Mouse (Mus musculus) left cerebral cortex, adult 2 months (tissue): ENCODE results near the gene Cacna1c. TPM values are rescaled to one million over a fixed set of nuclear protein-coding genes. Genes with fewer than 3 reads are reported as not detected.

Experiments
- DNase-seq, 2 experiments: peaks; one replicate each; pipeline ENCODE4 v3.0.0; 2021 to 2022; ENCODE audit warnings: low spot score in 2 of 2, mixed read lengths in 1 of 2; ENCODE audit errors: extremely low spot score in 1 of 2
- H3K27ac ChIP-seq: fragments of 200-600 bp; 2 replicates; pipeline ENCODE4 v1.8.1; 2022
- H3K4me3 ChIP-seq: fragments of 200-600 bp; 2 replicates; pipeline ENCODE4 v1.8.1; 2022
- CTCF ChIP-seq: fragments of 200-600 bp; IDR thresholded peaks from 2 replicates; pipeline ENCODE4 v1.8.1; 2022; ENCODE audit warnings: antibody characterized with exemption, mild to moderate bottlenecking, moderate library complexity
- intact Hi-C: fragments of 180-260 bp; cut with DNase I; formaldehyde crosslinking; loops from one replicate; pipeline ENCODE4 v1.15.1; 2025
- total RNA-seq, 2 experiments: library from RNA; stranded (reverse); gene quantifications; 2 replicates each; pipeline ENCODE4 v1.2.3; 2021

The Cacna1c gene
- total RNA-seq, 2 experiments from 2014 or later, result 69.1 to 73.9 TPM

DNA sequence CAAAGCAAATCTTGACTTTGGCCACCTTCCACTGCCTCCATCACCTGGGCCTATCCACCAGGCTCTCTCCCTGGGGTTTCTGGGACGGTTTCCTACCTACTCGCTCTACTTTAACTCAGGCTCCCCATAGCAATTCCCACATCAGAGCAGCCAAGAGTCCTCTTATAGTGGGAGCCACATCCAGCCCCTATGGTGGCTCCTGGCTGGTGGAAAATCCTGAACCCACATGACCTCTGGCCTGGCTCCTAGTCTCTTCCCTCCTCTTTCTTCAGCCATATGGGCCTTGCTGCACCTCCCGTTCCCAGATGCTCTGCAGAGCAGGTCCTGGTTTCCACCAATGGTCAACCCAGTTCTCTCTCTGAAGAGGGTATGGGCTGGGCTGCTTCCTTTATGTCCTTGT, 506.8 kb downstream of the Cacna1c start:
- no peak for DNase-seq
- Histone ChIP-seq H3K27ac (no peak overlapping the region), H3K4me3 (no peak overlapping the region)
- intact Hi-C loops, result no loop called here
- TF ChIP-seq CTCF, result no peak

DNA sequence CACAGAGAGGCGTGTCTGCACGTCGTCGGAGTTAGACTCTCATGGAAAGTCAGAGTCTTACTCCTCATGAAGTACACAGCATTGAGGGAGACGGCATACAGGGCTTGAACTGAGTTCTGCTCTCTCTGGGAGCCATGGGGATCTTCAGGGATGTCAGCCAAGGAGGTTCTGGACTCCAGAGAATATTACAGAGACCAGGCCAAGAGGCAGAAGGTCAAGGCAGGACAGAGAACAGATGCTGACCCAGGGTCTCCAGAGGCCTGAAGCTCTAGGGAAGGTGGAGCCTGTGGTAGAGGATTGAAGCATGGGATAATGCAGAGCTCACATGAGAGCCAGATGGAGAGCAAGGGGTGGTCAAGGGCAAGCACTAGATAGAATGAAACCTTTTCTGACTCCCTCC, 507.4 kb downstream of the Cacna1c start:
- no peak for DNase-seq

DNA sequence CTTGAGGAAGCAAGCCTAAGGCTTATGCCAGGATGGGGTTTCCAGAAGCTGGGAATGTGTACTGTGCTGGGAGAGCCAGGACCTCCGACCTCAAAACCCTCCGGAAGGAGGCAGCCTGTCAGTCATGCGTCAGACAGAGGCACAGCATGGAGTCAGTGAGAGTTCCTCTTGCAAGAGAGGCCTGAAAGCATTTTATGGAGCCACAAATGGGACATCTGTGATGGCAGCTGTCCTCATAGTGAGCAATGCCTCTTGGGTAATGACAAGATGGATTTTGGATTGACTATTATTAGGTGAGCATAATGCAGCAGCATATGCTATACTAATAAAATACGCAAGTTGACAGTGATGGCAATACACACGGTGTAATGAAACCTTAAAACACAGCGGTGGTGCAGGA, 515.4 kb downstream of the Cacna1c start:
- no peak for TF ChIP-seq CTCF
- DNase-seq, result no peak
- Histone ChIP-seq H3K4me3 (no peak overlapping the region), H3K27ac (no peak overlapping the region)
- intact Hi-C loops, result no loop called here

More for the DNA sequence above, 507.4 kb downstream of the Cacna1c start:
- TF ChIP-seq CTCF, result no peak
- intact Hi-C loops, result no loop called here
- H3K27ac ChIP-seq, result no peak overlapping the region
- H3K4me3 ChIP-seq, result no peak overlapping the region

DNA sequence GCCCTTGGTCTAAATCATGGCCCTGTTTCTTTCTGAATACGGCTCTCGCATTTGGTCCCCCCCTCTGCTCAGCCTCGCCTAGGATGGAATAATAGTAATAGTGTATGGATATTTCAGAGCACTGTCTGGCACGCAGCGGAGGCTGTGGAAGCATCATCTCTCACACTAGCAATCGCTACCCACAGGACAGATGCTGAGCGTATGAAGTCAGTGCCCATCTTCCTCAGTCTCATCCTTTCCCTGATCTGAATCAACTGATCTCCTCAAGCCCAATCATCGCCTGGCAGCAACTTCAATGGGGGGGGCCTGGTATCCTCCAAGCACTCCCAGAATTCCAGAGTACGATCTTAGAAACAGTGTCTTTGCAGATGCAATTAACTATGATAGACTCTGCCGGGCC, 518.2 kb downstream of the Cacna1c start:
- H3K4me3 ChIP-seq, result no peak overlapping the region
- DNase-seq, result peak in 1 of 2 experiments; percentile 24
- no peak for TF ChIP-seq CTCF
- intact Hi-C loops, result no loop called here
- 0 out of 2 replicates have a peak overlapping the region, but pooled peaks have one; percentile 15 for H3K27ac ChIP-seq

DNA sequence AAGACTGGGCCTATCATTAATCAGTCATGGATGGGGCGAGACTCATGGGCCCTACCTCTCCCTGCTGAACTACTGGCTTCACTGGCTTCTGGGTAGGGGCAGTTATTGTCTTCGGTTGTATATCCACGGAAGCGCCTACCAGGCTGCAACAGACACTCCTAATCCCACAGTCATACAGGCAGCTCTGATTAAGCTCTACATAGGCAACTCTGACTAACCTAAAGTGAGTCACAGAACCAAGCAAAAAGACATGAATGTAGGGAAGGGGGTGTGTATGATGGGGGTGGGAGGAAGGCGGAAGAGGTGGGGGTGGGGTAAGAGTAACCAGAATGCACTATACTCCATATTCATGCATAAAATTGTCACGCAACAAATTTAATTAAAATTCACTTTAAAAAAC, 518.9 kb downstream of the Cacna1c start:
- no peak for TF ChIP-seq CTCF
- no peak for DNase-seq
- intact Hi-C loops, result no loop called here
- H3K27ac ChIP-seq, result 0 out of 2 replicates have a peak overlapping the region, but pooled peaks have one; percentile 8
- no peak overlapping the region for H3K4me3 ChIP-seq

DNA sequence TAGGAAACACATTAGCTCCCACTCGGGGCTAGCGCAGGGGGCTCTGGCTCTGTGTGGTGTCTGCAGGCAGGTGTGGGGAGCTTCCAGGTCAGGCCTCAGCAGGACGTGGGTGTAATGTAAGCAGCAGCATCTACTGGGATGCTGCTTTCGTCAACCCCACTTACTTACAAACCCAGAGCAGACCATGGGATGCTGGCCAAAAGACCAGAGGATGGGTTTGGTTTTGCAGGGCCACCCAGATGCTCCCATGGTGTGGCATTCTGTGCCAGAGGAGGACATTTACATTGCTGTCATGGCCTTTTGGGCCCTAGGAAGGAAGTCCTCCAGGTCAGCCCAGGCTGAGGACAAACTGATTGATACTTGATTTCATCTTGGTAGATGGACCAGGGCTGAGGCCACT, 521.4 kb downstream of the Cacna1c start:
- TF ChIP-seq CTCF, result no peak
- Histone ChIP-seq H3K27ac (no peak overlapping the region), H3K4me3 (no peak overlapping the region)
- no peak for DNase-seq
- intact Hi-C loops, result no loop called here

DNA sequence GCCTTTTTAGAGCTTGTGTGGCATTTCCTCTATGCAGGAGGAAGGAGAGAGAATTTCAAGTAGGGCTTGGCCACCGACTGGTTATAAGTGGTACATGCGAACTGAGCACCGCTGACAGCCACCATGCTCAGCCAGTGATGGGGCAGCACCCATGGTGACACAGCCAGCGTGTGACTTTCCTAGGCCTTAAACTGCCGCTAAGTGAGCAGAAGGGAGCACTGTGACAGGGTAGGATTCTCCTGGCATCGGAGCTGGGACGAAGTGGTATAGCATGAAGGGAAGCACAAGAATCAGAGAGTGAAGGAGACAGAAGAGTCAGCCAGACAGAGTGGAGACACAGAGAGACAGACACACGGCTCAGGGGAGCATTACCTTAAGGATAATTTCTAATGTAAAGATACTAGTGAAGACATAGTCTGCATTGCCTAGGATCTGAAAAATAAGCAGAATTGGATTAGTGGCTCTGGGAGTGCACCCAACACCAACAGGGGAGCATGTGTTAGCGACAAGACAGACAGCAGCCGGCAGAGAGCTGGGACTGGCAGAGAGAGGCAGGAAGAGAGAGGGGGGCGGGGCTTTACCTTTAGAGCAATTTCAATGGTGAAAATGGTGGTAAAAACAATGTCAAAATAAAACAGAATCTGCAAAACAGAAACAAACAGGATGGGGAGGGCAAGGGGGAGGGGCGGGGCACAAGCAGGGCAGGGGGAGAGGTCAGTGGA, 522.1 kb downstream of the Cacna1c start:
- Histone ChIP-seq H3K27ac (no peak overlapping the region), H3K4me3 (no peak overlapping the region)
- TF ChIP-seq CTCF, result no peak
- intact Hi-C loops, result no loop called here
- no peak for DNase-seq

DNA sequence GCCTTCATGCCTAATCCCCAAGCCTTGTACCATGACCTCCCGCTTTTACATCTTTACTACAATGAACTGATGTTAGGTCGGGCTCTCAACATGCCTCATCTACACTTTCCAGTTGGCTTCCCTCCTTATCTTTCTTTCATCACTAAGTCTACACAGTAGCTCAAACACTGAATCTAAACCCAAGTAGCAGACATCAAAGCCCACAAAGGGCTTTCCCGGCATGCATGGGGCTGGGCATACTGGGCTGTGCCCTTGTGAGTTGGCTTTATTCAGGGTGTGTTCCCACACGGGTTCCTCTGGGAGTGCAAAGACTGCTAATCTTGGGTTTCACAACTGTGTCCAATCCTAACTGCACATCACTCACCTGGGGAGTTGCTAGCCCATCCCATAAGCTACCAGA, 542.9 kb downstream of the Cacna1c start:
- Histone ChIP-seq H3K27ac (no peak overlapping the region), H3K4me3 (no peak overlapping the region)
- no peak for TF ChIP-seq CTCF
- no peak for DNase-seq
- intact Hi-C loops, result no loop called here

DNA sequence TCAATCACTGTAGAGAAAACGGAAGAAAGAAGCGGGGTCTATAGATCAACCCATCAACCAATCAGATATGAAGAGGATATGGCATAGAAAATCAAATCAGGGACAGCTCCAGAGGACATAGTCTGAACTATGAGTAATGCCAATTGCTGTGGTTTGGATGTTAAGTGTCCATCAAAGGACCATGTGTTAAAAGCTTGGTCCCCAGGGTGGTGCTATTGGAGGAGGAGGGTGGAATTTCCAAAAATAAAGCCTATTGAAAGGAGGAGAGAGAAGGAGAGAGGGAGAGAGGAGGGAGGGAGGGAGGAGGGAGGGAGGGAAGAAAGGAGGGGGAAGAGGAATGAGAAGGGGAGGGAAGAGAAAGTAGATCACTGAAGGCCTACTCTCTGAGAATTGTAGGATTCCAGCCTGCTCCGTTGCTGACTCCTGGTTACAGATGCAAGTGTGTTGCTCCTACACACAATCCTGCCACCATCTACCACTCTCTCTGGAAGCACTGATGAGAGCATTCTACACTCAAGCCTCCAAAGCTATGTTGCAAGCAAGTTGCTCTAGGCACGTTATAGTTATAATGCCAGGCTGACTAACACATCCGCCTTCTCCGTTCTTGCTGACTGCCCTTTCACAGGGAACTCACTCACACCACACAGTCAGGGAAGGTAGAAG, 547.0 kb downstream of the Cacna1c start:
- Histone ChIP-seq H3K4me3 (no peak overlapping the region), H3K27ac (no peak overlapping the region)
- TF ChIP-seq CTCF, result no peak
- intact Hi-C loops, result loop anchor here (5.0 to 10.0 kb wide), 2 partner anchors 276 to 548 kb away; partner anchors contain the start of gene Cacna1c
- no peak for DNase-seq

DNA sequence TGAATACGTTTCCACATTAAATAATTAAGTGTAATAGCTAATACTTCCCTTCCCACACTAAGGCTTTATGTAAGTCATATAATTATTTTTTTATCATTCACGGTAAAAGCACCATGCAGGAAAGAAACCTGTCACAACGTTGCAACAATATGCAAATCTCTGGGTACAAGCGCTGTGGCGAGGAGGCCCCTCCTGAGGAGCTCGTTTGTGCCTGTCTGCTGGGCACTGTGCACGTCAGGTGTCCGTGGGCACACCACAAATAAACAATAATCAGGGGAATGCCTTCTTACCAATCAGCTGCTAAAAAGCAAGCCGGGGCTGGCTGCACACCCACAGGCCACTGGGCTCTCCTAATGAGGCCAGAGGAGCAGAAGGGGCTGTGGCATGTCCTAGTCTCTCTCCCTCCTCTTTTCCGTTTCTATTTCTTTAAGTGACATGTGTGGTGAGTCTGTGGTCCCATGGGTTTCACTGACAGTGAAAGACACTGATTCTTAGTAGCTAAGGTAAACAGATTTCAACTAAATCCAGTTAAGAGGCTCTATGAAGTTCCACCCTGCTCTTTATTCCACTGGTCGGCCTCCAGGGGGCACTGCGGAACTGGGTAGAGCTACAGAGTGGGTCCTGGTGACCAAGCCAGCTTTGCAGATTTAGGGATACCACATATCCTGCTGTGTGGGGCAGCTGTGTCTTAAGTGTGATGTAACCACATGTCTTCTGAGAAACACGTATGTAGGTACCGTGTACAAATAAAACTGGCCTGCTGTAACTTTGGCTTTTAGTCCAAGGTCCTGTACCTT, 549.8 kb downstream of the Cacna1c start:
- intact Hi-C loops, result loop anchor here (1.0 to 10.0 kb wide), 3 partner anchors 278 to 551 kb away; partner anchors contain the start of gene Cacna1c
- no peak overlapping the region for H3K27ac ChIP-seq
- H3K4me3 ChIP-seq, result no peak overlapping the region
- DNase-seq, result peak; percentile 73 to 84
- peak; percentile 91 for TF ChIP-seq CTCF

DNA sequence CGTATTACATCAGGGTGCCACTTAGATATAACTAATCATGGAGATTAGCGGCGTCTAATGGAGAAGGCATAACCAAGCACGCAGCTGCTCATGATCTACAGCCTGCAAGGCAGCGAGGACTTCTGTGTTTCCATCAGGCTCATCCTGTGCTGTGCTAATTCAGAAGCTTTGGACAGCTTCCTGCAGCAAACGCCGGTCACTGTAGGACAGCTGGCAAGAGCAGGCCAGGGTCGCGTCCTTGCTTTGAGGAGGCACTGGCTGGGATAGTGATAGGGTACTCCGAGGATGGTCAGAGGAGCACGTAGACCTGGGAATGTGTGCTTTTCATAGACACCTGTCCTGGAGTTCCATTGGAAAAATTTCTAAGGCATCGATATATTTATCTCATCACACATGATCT, 551.4 kb downstream of the Cacna1c start:
- no peak for DNase-seq
- intact Hi-C loops, result loop anchor here (5.0 to 10.0 kb wide), 2 partner anchors 280 to 552 kb away; partner anchors contain the start of gene Cacna1c
- no peak overlapping the region for H3K27ac ChIP-seq
- no peak overlapping the region for H3K4me3 ChIP-seq
- TF ChIP-seq CTCF, result no peak

DNA sequence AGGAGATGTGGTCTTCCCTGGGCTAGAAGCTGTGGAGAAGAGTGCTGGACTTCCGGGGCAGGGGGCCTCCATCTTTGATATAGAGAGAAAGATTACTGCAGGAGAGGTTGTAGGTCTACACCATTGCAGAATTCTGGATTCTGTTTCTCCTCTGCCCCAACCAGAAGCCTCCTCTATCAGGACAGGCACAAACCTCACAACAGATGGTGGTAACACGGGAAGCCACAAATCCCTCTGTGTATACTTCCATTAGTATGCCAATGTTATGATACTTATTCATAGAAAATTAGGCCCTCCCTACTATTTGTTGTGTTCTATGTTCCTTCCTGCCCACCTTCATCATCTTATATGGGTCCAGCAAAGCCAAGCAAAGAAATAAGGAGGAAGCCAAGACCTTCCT, 552.7 kb downstream of the Cacna1c start:
- Histone ChIP-seq H3K4me3 (no peak overlapping the region), H3K27ac (no peak overlapping the region)
- no peak for DNase-seq
- TF ChIP-seq CTCF, result no peak
- intact Hi-C loops, result loop anchor here (10.0 kb wide), 1 partner anchor 281 kb away; no protein-coding TSS in a partner anchor
